Mouse (Mus musculus) lung, embryonic 15.5 days (tissue): ENCODE measurements at regions not wholly inside any gene's neighbourhood (a gene's known extent, or its start where the extent isn't known, plus 50 kb on each side); places are given as distances from the start of the nearest gene placed in this dataset.

Experiments
- ATAC-seq: fragments of 200-750 bp; cut with Nextera tagmentation; 2 replicates; pipeline ENCODE4 v1.8.0; 2017; ENCODE audit warnings: moderate number of reproducible peaks, borderline replicate concordance; ENCODE audit not compliant: low FRiP score, low TSS enrichment; ENCODE audit errors: extremely low read depth
- H3K27ac ChIP-seq: fragments of 300-500 bp; sonication (generic); 2 replicates; pipeline ENCODE4 v1.5.1; 2015; ENCODE audit warnings: moderate library complexity, mild to moderate bottlenecking, inconsistent platforms
- H3K27me3 ChIP-seq: fragments of 300-500 bp; sonication (generic); 2 replicates; pipeline ENCODE4 v1.6.1; 2015; ENCODE audit warnings: inconsistent platforms
- H3K36me3 ChIP-seq: fragments of 300-500 bp; sonication (generic); 2 replicates; pipeline ENCODE4 v1.6.1; 2015; ENCODE audit warnings: inconsistent platforms
- H3K4me1 ChIP-seq: fragments of 300-500 bp; sonication (generic); 2 replicates; pipeline ENCODE4 v1.6.1; 2015; ENCODE audit warnings: inconsistent platforms
- H3K4me2 ChIP-seq: fragments of 300-500 bp; sonication (generic); 2 replicates; pipeline ENCODE4 v1.6.1; 2015; ENCODE audit warnings: inconsistent platforms, mild to moderate bottlenecking, moderate library complexity
- H3K4me3 ChIP-seq: fragments of 300-500 bp; sonication (generic); 2 replicates; pipeline ENCODE4 v1.5.1; 2015; ENCODE audit warnings: mild to moderate bottlenecking, inconsistent platforms
- H3K9ac ChIP-seq: fragments of 300-500 bp; sonication (generic); 2 replicates; pipeline ENCODE4 v1.6.1; 2015; ENCODE audit warnings: inconsistent platforms
- H3K9me3 ChIP-seq: fragments of 300-500 bp; sonication (generic); 2 replicates; pipeline ENCODE4 v1.6.1; 2016; ENCODE audit warnings: inconsistent platforms
- WGBS: fragments of 180-500 bp; shearing (Covaris S2); methylation state at CpG from one replicate; pipeline ENCODE4 v1.1.7; 2015; 5-methylcytosine and 5-hydroxymethylcytosine counted together

GRCm38 (mm10) chr3:41353021-41353420 is 202.5 kb upstream of the Jade1 start:
- H3K4me2 ChIP-seq = no peak overlapping the region
- H3K4me3 ChIP-seq = no peak overlapping the region
- WGBS = 24% methylated on average over 2 of the region's 2 CpGs
- no peak for ATAC-seq
- H3K9me3 ChIP-seq = no peaks in the 10 kb centered on the region
- no peaks in the 10 kb centered on the region for H3K27me3 ChIP-seq
- no peak overlapping the region for H3K27ac ChIP-seq
- no peaks in the 10 kb centered on the region for H3K36me3 ChIP-seq
- H3K9ac ChIP-seq = no peak overlapping the region
- no peaks in the 10 kb centered on the region for H3K4me1 ChIP-seq

- WGBS = 87% methylated on average over 4 of the region's 4 CpGs
- no peak overlapping the region for H3K27ac ChIP-seq
- no peaks in the 10 kb centered on the region for H3K36me3 ChIP-seq
- no peak overlapping the region for H3K4me2 ChIP-seq
- H3K27me3 ChIP-seq = no peaks in the 10 kb centered on the region
- no peaks in the 10 kb centered on the region for H3K4me1 ChIP-seq
- no peak for ATAC-seq
- H3K4me3 ChIP-seq = no peak overlapping the region
- H3K9ac ChIP-seq = no peak overlapping the region
- H3K9me3 ChIP-seq = no peaks in the 10 kb centered on the region
Observed at GRCm38 (mm10) chr3:41351786-41352185, 203.7 kb upstream of the Jade1 start.

GRCm38 (mm10) chr3:41351091-41351685 is 204.3 kb upstream of the Jade1 start:
- H3K9me3 ChIP-seq = no peaks in the 10 kb centered on the region
- H3K9ac ChIP-seq = no peak overlapping the region
- H3K4me2 ChIP-seq = no peak overlapping the region
- H3K27me3 ChIP-seq = no peaks in the 10 kb centered on the region
- H3K4me3 ChIP-seq = no peak overlapping the region
- H3K27ac ChIP-seq = no peak overlapping the region
- no peaks in the 10 kb centered on the region for H3K4me1 ChIP-seq
- no peak for ATAC-seq
- H3K36me3 ChIP-seq = no peaks in the 10 kb centered on the region
- WGBS = 86% methylated on average over 8 of the region's 8 CpGs

GRCm38 (mm10) chr3:41350331-41350730 is 205.2 kb upstream of the Jade1 start:
- Histone ChIP-seq H3K4me2 (no peak overlapping the region), H3K36me3 (no peaks in the 10 kb centered on the region), H3K9me3 (no peaks in the 10 kb centered on the region), H3K9ac (no peak overlapping the region), H3K4me3 (no peak overlapping the region), H3K27me3 (no peaks in the 10 kb centered on the region), H3K27ac (no peak overlapping the region), H3K4me1 (no peaks in the 10 kb centered on the region)
- no peak for ATAC-seq
- WGBS = 62% methylated on average over 3 of the region's 3 CpGs

GRCm38 (mm10) chr3:41348795-41349194 is 206.7 kb upstream of the Jade1 start:
- ATAC-seq = no peak
- Histone ChIP-seq H3K9me3 (no peaks in the 10 kb centered on the region), H3K4me1 (no peaks in the 10 kb centered on the region), H3K27me3 (no peaks in the 10 kb centered on the region), H3K4me2 (no peak overlapping the region), H3K9ac (no peak overlapping the region), H3K27ac (no peak overlapping the region), H3K36me3 (no peaks in the 10 kb centered on the region), H3K4me3 (no peak overlapping the region)
- 52% methylated on average over 1 of the region's 1 CpGs for WGBS

GRCm38 (mm10) chr3:41346863-41347262 is 208.7 kb upstream of the Jade1 start:
- H3K9ac ChIP-seq = no peak overlapping the region
- no peaks in the 10 kb centered on the region for H3K4me1 ChIP-seq
- no peak overlapping the region for H3K27ac ChIP-seq
- no peaks in the 10 kb centered on the region for H3K36me3 ChIP-seq
- H3K4me3 ChIP-seq = no peak overlapping the region
- no peak overlapping the region for H3K4me2 ChIP-seq
- WGBS = 56% methylated on average over 5 of the region's 5 CpGs
- ATAC-seq = peak; percentile 49; the same call in 1 of the 2 replicates
- no peaks in the 10 kb centered on the region for H3K27me3 ChIP-seq
- H3K9me3 ChIP-seq = no peaks in the 10 kb centered on the region

GRCm38 (mm10) chr3:41343431-41343830 is 212.1 kb upstream of the Jade1 start:
- Histone ChIP-seq H3K4me1 (no peaks in the 10 kb centered on the region), H3K4me2 (no peak overlapping the region), H3K9ac (no peak overlapping the region), H3K4me3 (no peak overlapping the region), H3K27me3 (no peaks in the 10 kb centered on the region), H3K9me3 (no peaks in the 10 kb centered on the region), H3K36me3 (no peaks in the 10 kb centered on the region), H3K27ac (no peak overlapping the region)
- WGBS = 73% methylated on average over 2 of the region's 2 CpGs
- no peak for ATAC-seq

GRCm38 (mm10) chr3:41332481-41332880 is 223.1 kb upstream of the Jade1 start:
- no peak overlapping the region for H3K4me2 ChIP-seq
- 46% methylated on average over 7 of the region's 7 CpGs for WGBS
- no peak overlapping the region for H3K27ac ChIP-seq
- no peaks in the 10 kb centered on the region for H3K9me3 ChIP-seq
- H3K4me3 ChIP-seq = no peak overlapping the region
- no peaks in the 10 kb centered on the region for H3K27me3 ChIP-seq
- H3K4me1 ChIP-seq = peaks cover 8% of the 10 kb centered on the region; the same call in 1 of the 2 replicates
- H3K36me3 ChIP-seq = no peaks in the 10 kb centered on the region
- peak; percentile 62; the same call in 1 of the 2 replicates for ATAC-seq
- H3K9ac ChIP-seq = no peak overlapping the region

GRCm38 (mm10) chr3:41330356-41330755 is 225.2 kb upstream of the Jade1 start:
- H3K27me3 ChIP-seq = no peaks in the 10 kb centered on the region
- H3K4me1 ChIP-seq = peaks cover 18% of the 10 kb centered on the region
- no peaks in the 10 kb centered on the region for H3K36me3 ChIP-seq
- WGBS = 39% methylated on average over 5 of the region's 5 CpGs
- H3K9me3 ChIP-seq = no peaks in the 10 kb centered on the region
- no peak overlapping the region for H3K4me3 ChIP-seq
- no peak overlapping the region for H3K4me2 ChIP-seq
- H3K9ac ChIP-seq = no peak overlapping the region
- H3K27ac ChIP-seq = peak overlapping the region; percentile 51; the same call in 1 of the 2 replicates
- ATAC-seq = 0 out of 2 replicates have a peak, but pooled peaks have one; percentile 47

GRCm38 (mm10) chr3:41328828-41329227 is 226.7 kb upstream of the Jade1 start:
- Histone ChIP-seq H3K4me2 (no peak overlapping the region), H3K27ac (no peak overlapping the region), H3K9ac (no peak overlapping the region), H3K4me3 (no peak overlapping the region), H3K4me1 (peaks cover 18% of the 10 kb centered on the region), H3K9me3 (no peaks in the 10 kb centered on the region), H3K27me3 (no peaks in the 10 kb centered on the region), H3K36me3 (no peaks in the 10 kb centered on the region)
- whole genome bisulfite sequencing = 75% methylated on average over 1 of the region's 1 CpGs
- no peak for ATAC-seq

- ATAC-seq = peak; percentile 70; the same call in 1 of the 2 replicates
- H3K27ac ChIP-seq = peak overlapping the region; percentile 54; the same call in 1 of the 2 replicates
Observed at GRCm38 (mm10) chr3:41326211-41327104, 229.1 kb upstream of the Jade1 start.

GRCm38 (mm10) chr3:41321808-41322207 is 233.7 kb upstream of the Jade1 start:
- H3K9ac ChIP-seq = no peak overlapping the region
- no peak overlapping the region for H3K27ac ChIP-seq
- no peak overlapping the region for H3K4me3 ChIP-seq
- no peaks in the 10 kb centered on the region for H3K27me3 ChIP-seq
- H3K4me1 ChIP-seq = peaks cover 10% of the 10 kb centered on the region
- no peaks in the 10 kb centered on the region for H3K36me3 ChIP-seq
- ATAC-seq = no peak
- WGBS = 50% methylated on average over 1 of the region's 1 CpGs
- no peaks in the 10 kb centered on the region for H3K9me3 ChIP-seq
- H3K4me2 ChIP-seq = no peak overlapping the region

More at GRCm38 (mm10) chr3:41326211-41327104, 229.1 kb upstream of the Jade1 start:
- Histone ChIP-seq H3K4me2 (no peak overlapping the region), H3K9me3 (no peaks in the 10 kb centered on the region), H3K4me1 (peaks cover 18% of the 10 kb centered on the region), H3K27me3 (no peaks in the 10 kb centered on the region), H3K4me3 (no peak overlapping the region), H3K9ac (no peak overlapping the region), H3K36me3 (no peaks in the 10 kb centered on the region)
- WGBS = 57% methylated on average over 12 of the region's 12 CpGs
